Mouse (Mus musculus) ES-E14 (cell line): ENCODE results near the gene Emc9. TPM values are rescaled to one million over a fixed set of nuclear protein-coding genes. Genes with fewer than 3 reads are reported as not detected.
A peak's percentile ranks its signal among the peaks of the same experiment; 100 is the strongest.

Experiments used
- DNase-seq: peaks from one replicate; pipeline ENCODE4 v3.0.0-alpha.2; 2013; ENCODE audit warnings: low read depth, low spot score
- H3K27ac ChIP-seq: 2 replicates; pipeline ENCODE4 v1.5.1; 2012; ENCODE audit warnings: low read depth, mild to moderate bottlenecking, low read length, moderate library complexity, mixed read lengths; ENCODE audit not compliant: poor library complexity, insufficient read depth, severe bottlenecking
- H3K36me3 ChIP-seq: 2 replicates; pipeline ENCODE4 v1.6.1; 2012; ENCODE audit warnings: mild to moderate bottlenecking, low read length, moderate library complexity, mixed read lengths; ENCODE audit not compliant: control insufficient read depth, poor library complexity, insufficient read depth, severe bottlenecking
- H3K4me1 ChIP-seq, 2 experiments: fragments of 150-350 bp in 1 of 2; sonication (generic) in 1 of 2; 2 replicates each; pipeline ENCODE4 v1.6.1; 2012; ENCODE audit warnings: low read length in 2 of 2, mild to moderate bottlenecking in 1 of 2, mixed read lengths in 1 of 2; ENCODE audit not compliant: control insufficient read depth in 2 of 2, insufficient read depth in 2 of 2, poor library complexity in 1 of 2
- H3K4me3 ChIP-seq, 2 experiments: fragments of 150-350 bp in 1 of 2; sonication (generic) in 1 of 2; 2 replicates each; pipeline ENCODE4 v1.5.1; 2012; ENCODE audit warnings: low read length in 2 of 2, low read depth in 1 of 2, mild to moderate bottlenecking in 1 of 2, mixed read lengths in 1 of 2; ENCODE audit not compliant: insufficient read depth in 1 of 2, poor library complexity in 1 of 2, severe bottlenecking in 1 of 2
- H3K9ac ChIP-seq: 2 replicates; pipeline ENCODE4 v1.6.1; 2012; ENCODE audit warnings: low read depth, mild to moderate bottlenecking, low read length, mixed read lengths; ENCODE audit not compliant: poor library complexity, insufficient read depth, severe bottlenecking
- H3K9me3 ChIP-seq: fragments of 150-350 bp; sonication (generic); 2 replicates; pipeline ENCODE4 v1.6.1; 2012; ENCODE audit warnings: low read depth, mild to moderate bottlenecking, low read length; ENCODE audit not compliant: control insufficient read depth, insufficient read depth
- CHD2 ChIP-seq: IDR thresholded peaks from 2 replicates; pipeline ENCODE4 v1.6.1; 2014; ENCODE audit warnings: mild to moderate bottlenecking, low read depth, low read length, inconsistent platforms
- HCFC1 ChIP-seq: IDR thresholded peaks from 2 replicates; pipeline ENCODE4 v1.6.1; 2012; ENCODE audit warnings: low read length, inconsistent platforms, borderline replicate concordance; ENCODE audit not compliant: insufficient read depth
- MAFK ChIP-seq: IDR thresholded peaks from 2 replicates; pipeline ENCODE4 v1.6.1; 2014; ENCODE audit warnings: mild to moderate bottlenecking, low read depth, low read length, inconsistent platforms; ENCODE audit not compliant: insufficient read depth
- ZC3H11A ChIP-seq: IDR thresholded peaks from 2 replicates; pipeline ENCODE4 v1.6.1; 2012; ENCODE audit warnings: low read depth, mild to moderate bottlenecking, inconsistent platforms, low read length, borderline replicate concordance
- ZNF384 ChIP-seq: IDR thresholded peaks from 2 replicates; pipeline ENCODE4 v1.6.1; 2012; ENCODE audit warnings: low read depth, low read length, inconsistent platforms
- in situ Hi-C, 2 experiments: fragments of 600-800 bp; cut with MboI; formaldehyde crosslinking; loops; one replicate each; pipeline ENCODE4 v1.15.1; 2025; ENCODE audit warnings: low sequenced_read_pairs in 2 of 2, inconsistent platforms in 1 of 2; ENCODE audit not compliant: unreplicated experiment in 2 of 2
- total RNA-seq: library from RNA; depleted of rRNA; stranded (reverse); fragments of 300-350 nt; gene quantifications from 2 replicates; pipeline ENCODE4 v1.2.3, GENCODE M21; 2012

The Emc9 gene
- total RNA-seq, 1 experiment, result 4.9 TPM

GRCm38 (mm10) chr14:55589271-55589670 lies 4.2 kb upstream of the Emc9 start:
- DNase-seq, result no peak
- Histone ChIP-seq H3K9ac (no peak overlapping the region), H3K4me3 (no peak overlapping the region), H3K36me3 (peaks cover 2% of the 10 kb centered on the region; the same call in 1 of the 2 replicates), H3K9me3 (no peaks in the 10 kb centered on the region), H3K4me1 (peaks cover 3 to 5% of the 10 kb centered on the region in 2 experiments; a peak in 2 of 4 replicates), H3K27ac (no peak overlapping the region)
- TF ChIP-seq MAFK (no peak), ZC3H11A (no peak), HCFC1 (no peak), CHD2 (no peak), ZNF384 (no peak)
- in situ Hi-C loops, result no loop called here

- no peak overlapping the region for H3K9ac ChIP-seq
- no peak overlapping the region for H3K4me3 ChIP-seq
- peaks cover 3% of the 10 kb centered on the region; the same call in 1 of the 2 replicates for H3K36me3 ChIP-seq
- TF ChIP-seq CHD2 (no peak), ZC3H11A (no peak), HCFC1 (no peak), ZNF384 (no peak), MAFK (peak; percentile 30; the same call in 1 of the 2 replicates)
- H3K4me1 ChIP-seq, result peaks cover 0 to 11% of the 10 kb centered on the region in 2 experiments; a peak in 2 of 4 replicates
- DNase-seq, result no peak
- in situ Hi-C loops, result no loop called here
- no peak overlapping the region for H3K27ac ChIP-seq
- H3K9me3 ChIP-seq, result no peaks in the 10 kb centered on the region
Measured at GRCm38 (mm10) chr14:55586149-55586548, 1.0 kb upstream of the Emc9 start.

- in situ Hi-C loops, result no loop called here
- Histone ChIP-seq H3K4me3 (peak overlapping the region in 1 of 2 experiments; percentile 89; a peak in 2 of 4 replicates), H3K27ac (no peak overlapping the region)
Measured at GRCm38 (mm10) chr14:55585566-55585960, 461 bp upstream of the Emc9 start.

GRCm38 (mm10) chr14:55584303-55584701 lies 800 bp downstream of the Emc9 start:
- Histone ChIP-seq H3K27ac (no peak overlapping the region), H3K9ac (peak overlapping the region; percentile 78; the same call in 1 of the 2 replicates), H3K36me3 (peaks cover 13% of the 10 kb centered on the region; the same call in 1 of the 2 replicates), H3K4me3 (peak overlapping the region; percentile 89 to 95; a peak in 3 of 4 replicates), H3K9me3 (no peaks in the 10 kb centered on the region), H3K4me1 (peaks cover 2 to 19% of the 10 kb centered on the region in 2 experiments; a peak in 2 of 4 replicates)
- TF ChIP-seq MAFK (no peak), ZC3H11A (no peak), HCFC1 (no peak), CHD2 (no peak), ZNF384 (no peak)
- in situ Hi-C loops, result no loop called here
- DNase-seq, result no peak

More at GRCm38 (mm10) chr14:55585566-55585960, 461 bp upstream of the Emc9 start:
- Histone ChIP-seq H3K9ac (peak overlapping the region; percentile 26; the same call in 1 of the 2 replicates), H3K36me3 (peaks cover 8% of the 10 kb centered on the region; the same call in 1 of the 2 replicates), H3K4me1 (peaks cover 0 to 16% of the 10 kb centered on the region in 2 experiments; a peak in 2 of 4 replicates), H3K9me3 (no peaks in the 10 kb centered on the region)
- TF ChIP-seq HCFC1 (no peak), ZC3H11A (no peak), CHD2 (no peak), ZNF384 (no peak), MAFK (no peak)
- DNase-seq, result no peak
